Mouse (Mus musculus): ENCODE data around the gene Muc2.
"Not testable (repeated sequence)": the region's sequence is repeated elsewhere in the genome, so short reads cannot be mapped to it uniquely, and the experiment has no call there.

Gene Muc2

GRCm38 (mm10) chr7:141690040-141690439 is at the start of gene Muc2:
Muc2 (plus strand) TSS chr7:141690340.
- no peak for DNase-seq (ENCODE audit: low spot score)

GRCm38 (mm10) chr7:141642375-141642774 is 47.8 kb upstream of the Muc2 start:
- DNase-seq (ENCODE audit: low spot score), result no peak

GRCm38 (mm10) chr7:141643160-141643559 is 47.0 kb upstream of the Muc2 start:
- no peak for DNase-seq (ENCODE audit: low spot score)

DNA sequence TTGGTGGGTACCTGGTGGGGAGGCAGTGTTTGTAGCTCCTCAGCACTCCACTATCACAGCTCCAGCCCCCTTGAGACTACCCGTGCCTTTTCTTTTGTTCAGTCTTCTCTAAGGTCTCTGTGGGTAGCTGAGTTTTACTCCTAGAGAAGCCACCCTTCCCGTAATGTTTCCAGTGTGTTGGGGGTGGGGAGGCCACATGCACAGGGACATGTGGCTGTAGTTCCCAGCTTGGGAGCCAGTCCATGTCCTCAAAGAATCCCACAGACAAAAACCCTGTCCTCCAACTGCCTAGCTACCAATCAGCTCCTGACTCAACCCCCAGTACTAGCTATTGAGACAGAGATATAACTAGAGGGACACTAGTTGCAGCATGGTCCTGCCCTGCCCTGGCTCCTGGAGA is 43.1 kb upstream of the Muc2 start:
- no peak for DNase-seq (ENCODE audit: low spot score)

DNA sequence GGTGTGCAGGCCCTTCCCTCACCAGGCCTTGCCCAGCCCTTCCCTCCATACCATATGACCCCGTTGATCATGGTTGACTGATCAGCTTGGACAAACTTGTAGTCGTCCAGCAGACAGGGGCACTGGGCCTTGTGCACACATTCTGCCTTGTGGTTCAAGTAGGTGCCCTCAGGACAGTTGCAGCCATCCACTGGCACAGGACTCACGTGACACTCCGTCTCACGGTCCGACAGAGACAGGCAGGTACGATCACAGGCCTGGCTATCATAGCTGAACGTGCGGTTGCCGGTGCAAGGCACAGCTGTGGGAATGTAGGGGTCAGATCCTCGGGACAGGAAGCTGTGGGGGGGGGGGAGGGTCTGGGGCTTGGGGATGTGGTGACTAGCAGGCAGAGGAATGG is 42.3 kb upstream of the Muc2 start:
- no peak for DNase-seq (ENCODE audit: low spot score)

DNA sequence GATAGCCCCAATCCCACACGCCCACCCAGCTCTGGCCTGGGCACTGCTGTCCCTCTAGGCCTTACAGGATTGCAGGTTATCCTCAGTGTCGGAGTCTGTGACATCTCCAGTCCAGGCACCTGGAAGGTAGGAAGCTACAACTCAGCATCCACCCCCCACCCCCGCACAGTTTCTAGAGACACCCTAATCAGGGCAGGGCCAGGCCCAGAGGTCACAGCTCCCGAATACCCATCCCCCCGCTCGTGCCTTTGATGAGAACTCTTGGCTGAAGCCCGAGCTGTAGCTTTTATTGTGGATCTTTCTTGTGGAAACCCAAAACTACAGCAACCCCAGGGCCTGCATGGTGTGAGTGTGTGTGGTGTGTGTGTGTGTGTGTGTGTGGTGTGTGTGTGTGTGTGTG is 37.9 kb upstream of the Muc2 start:
- no peak for DNase-seq (ENCODE audit: low spot score)

GRCm38 (mm10) chr7:141660346-141660745 is 29.8 kb upstream of the Muc2 start:
- no peak for DNase-seq (ENCODE audit: low spot score)

DNA sequence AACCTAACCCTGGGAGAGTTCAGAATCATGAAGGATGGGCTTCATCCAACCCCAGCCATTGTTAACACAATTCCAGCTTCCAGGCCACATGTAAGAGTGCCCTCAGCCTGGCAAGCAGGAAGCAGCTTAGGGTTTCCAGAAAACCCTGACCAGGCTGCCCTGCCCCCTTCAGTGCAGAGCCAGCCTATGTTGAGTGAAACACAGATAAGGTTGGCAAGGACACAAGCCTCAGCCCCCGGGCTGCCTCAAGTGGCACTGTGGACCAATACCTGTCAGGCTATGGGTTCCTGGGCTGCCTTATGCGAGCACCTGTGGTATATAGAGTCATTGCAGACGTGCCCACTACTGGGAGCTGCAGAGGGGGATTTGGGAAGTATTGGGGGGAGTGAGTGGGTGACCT is 28.7 kb upstream of the Muc2 start:
- no peak for DNase-seq (ENCODE audit: low spot score)

GRCm38 (mm10) chr7:141662223-141662622 is 27.9 kb upstream of the Muc2 start:
- DNase-seq (ENCODE audit: low spot score), result no peak

DNA sequence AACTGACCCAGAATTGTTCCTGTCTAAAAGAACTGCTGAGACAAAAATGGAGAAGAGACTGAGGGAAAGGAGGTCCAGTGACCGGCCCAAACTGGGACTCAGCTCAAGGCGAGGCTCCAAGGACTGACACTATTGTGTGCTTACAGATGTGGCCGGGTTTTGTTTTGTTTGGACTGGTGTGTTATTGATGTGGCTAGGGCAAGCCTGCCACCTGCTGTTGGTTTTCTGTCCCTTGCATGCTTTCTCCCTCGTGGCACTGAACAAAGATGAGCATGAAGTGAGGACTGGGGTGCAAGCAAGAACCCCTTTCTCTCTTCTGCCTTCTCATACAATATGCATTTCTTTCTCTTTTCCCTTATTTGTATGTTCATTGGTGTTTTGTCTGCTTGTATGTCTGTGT is 23.9 kb upstream of the Muc2 start:
- DNase-seq (ENCODE audit: low spot score), result peak; percentile 21

GRCm38 (mm10) chr7:141669097-141669496 is 21.0 kb upstream of the Muc2 start:
- not testable (repeated sequence) for DNase-seq (ENCODE audit: low spot score)

GRCm38 (mm10) chr7:141670999-141671398 is 19.1 kb upstream of the Muc2 start:
- no peak for DNase-seq (ENCODE audit: low spot score)

GRCm38 (mm10) chr7:141671626-141672291 is 18.4 kb upstream of the Muc2 start:
- no peak for DNase-seq (ENCODE audit: low spot score)

DNA sequence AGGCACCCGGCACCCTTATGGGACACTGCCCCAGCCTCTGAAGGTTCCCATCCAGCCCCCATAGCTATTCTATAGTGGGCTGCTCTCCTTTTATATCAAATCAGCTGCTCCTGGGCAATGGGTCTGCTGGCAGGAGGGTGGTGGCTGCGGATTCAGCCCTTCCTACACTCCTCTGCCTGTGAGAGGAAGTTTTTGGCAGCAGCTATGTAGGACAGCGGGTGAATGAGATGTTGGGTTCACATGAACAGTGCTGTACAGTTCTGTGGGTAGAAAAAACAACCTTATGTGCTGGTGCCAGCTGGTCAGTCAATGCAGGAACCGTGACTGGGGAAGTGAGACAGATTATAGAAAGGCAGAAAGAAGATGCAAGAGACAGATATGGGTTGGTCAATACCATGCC is 11.2 kb upstream of the Muc2 start:
- no peak for DNase-seq (ENCODE audit: low spot score)

DNA sequence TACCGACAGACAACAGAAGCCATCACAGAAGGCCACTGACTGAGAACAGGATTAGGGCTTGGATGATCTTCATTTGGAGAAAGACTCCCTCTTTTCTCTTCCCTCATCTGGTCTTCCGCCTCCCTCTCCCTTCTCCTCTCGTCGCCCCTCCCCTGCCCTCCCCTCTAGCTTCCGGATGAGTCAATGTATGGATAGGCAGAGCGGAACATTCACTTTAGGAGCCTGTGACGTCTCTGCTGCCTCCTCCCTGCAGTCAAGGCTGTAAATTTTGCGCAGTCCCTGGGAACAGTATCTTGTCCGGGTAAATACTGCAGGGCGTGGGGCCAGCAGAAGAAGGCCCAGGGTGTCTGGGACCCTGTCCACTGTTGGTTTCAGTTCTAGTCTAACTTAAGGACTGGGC is 2.8 kb upstream of the Muc2 start:
- no peak for DNase-seq (ENCODE audit: low spot score)

DNA sequence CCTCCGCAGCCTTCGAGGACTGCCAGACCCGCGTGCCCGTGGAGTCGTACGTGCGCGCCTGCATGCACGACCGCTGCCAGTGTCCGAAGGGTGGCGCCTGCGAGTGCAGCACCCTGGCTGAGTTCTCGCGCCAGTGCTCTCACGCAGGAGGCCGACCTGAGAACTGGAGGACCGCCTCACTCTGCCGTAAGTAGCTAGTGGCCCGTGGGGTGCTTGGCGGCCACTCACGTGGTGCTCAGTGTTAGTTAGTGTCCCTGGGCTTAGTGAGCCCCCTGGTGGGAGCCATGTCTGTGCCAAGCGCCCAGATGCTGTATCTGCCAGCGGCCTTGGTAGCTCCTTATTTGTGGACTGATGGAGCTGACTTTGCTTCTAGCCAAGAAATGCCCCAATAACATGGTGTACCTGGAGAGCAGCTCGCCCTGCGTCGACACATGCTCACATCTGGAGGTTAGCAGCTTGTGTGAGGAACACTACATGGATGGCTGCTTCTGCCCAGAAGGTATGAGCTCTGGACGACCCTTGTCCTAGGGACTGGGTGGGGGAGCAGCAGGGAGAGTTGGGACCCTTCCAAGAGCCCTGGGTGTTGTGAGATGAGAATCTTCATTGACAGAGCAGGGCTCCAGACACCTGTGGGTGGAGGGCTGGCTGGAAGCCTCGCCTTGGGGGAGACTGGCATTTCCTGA is 3.6 kb downstream of the Muc2 start:
- no peak for DNase-seq (ENCODE audit: low spot score)

DNA sequence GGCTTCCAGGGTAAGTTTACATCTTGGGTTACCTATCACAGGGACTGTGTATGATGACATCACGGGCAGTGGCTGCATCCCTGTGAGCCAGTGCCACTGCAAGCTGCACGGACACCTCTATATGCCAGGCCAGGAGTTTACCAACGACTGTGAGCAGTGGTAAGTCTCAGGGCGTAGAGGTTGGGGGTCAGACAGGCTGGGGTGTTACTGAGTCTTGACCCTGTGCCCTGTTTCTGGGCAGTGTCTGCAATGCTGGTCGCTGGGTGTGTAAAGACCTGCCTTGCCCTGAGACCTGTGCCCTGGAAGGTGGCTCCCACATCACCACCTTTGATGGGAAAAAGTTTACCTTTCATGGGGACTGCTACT is 4.1 kb downstream of the Muc2 start:
- DNase-seq (ENCODE audit: low spot score), result no peak

DNA sequence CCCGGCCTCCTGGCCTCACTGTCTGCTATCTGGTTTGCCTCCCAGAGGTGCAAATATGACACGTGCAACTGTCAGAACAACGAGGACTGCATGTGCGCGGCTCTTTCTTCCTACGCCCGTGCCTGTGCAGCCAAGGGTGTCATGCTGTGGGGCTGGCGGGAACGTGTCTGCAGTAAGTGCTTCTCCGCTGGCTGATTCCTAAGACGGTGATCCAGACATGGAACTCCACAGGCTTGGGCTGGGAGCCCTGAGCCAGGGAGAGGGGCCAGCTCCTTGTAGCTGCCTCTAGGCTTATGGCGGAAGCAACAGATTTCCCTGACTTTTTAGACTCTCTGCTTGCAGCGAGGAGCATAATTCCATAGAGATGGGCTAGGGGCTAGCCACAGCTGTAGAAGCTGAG is 6.4 kb downstream of the Muc2 start:
- DNase-seq (ENCODE audit: low spot score), result no peak

- DNase-seq (ENCODE audit: low spot score), result no peak
Measured at GRCm38 (mm10) chr7:141699556-141700220, 9.5 kb downstream of the Muc2 start.

GRCm38 (mm10) chr7:141747451-141748100 is 57.4 kb downstream of the Muc2 start:
- DNase-seq (ENCODE audit: low spot score), result no peak

- no peak for DNase-seq (ENCODE audit: low spot score)
Measured at GRCm38 (mm10) chr7:141752513-141752912, 62.4 kb downstream of the Muc2 start.

- peak; percentile 65 for DNase-seq (ENCODE audit: low spot score)
Measured at GRCm38 (mm10) chr7:141755831-141756230, 65.7 kb downstream of the Muc2 start.

DNA sequence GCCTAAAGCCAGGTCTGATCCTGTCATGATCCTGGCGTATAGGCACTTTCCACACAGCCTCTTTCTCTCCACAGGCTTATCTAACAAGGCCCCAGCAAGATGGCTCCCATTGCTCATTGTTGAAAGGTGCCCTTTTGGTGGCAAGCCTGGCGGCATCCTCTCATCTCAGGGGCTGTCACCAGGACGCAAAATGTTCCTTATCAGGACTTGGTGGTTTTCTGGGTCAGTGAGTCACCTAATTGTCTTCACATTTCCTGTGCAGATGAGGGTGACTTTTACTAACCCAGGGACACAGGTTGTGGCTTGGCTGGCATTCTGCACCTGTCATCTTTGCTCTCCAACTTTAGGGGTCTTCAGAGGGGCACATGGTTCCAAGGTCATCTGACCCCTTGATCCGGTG is 68.2 kb downstream of the Muc2 start:
- DNase-seq (ENCODE audit: low spot score), result no peak
